Mouse (Mus musculus): ENCODE data around the gene Apeh. TPM values are rescaled to one million over a fixed set of nuclear protein-coding genes. Genes with fewer than 3 reads are reported as not detected.

Gene Apeh
- 69.6 and 83.5 TPM in 2 replicates for polyA plus RNA-seq (2012; rRNA removed)

GRCm38 (mm10) chr9:108094184-108094941 is at the start of gene Apeh:
Apeh (minus strand) TSS chr9:108094606.
- under 1% methylated on average over 52 of the region's 52 CpGs for WGBS
- no peak for TF ChIP-seq POLR2A (IDR thresholded peaks at IDR 0.05; ENCODE audit: borderline replicate concordance, insufficient read depth, low read length)
- no peak for TF ChIP-seq CTCF (IDR thresholded peaks at IDR 0.05; ENCODE audit: borderline replicate concordance, insufficient read depth, low read depth, low read length)

GRCm38 (mm10) chr9:108143470-108143869 is 49.1 kb upstream of the Apeh start:
- WGBS, result 62% methylated on average over 2 of the region's 2 CpGs
- Histone ChIP-seq H3K4me3 (replicated peaks; ENCODE audit: insufficient read depth, low read depth, low read length) (no peak overlapping the region), H3K27me3 (ENCODE audit: control insufficient read depth, insufficient read depth, low read length) (no peaks in the 10 kb centered on the region), H3K27ac (ENCODE audit: insufficient read depth, low read length) (peak overlapping the region; percentile 77), H3K4me1 (ENCODE audit: control insufficient read depth, insufficient read depth, low read length) (peaks cover 79% of the 10 kb centered on the region)
- DNase-seq, result peak; percentile 50 to 62
- no peak for TF ChIP-seq POLR2A (IDR thresholded peaks at IDR 0.05; ENCODE audit: borderline replicate concordance, insufficient read depth, low read length)
- no peak for TF ChIP-seq CTCF (IDR thresholded peaks at IDR 0.05; ENCODE audit: borderline replicate concordance, insufficient read depth, low read depth, low read length)

More at GRCm38 (mm10) chr9:108094184-108094941, at the start of gene Apeh:
- Histone ChIP-seq H3K4me1 (ENCODE audit: control insufficient read depth, insufficient read depth, low read length) (peaks cover 15% of the 10 kb centered on the region), H3K27me3 (ENCODE audit: control insufficient read depth, insufficient read depth, low read length) (no peaks in the 10 kb centered on the region), H3K4me3 (replicated peaks; ENCODE audit: insufficient read depth, low read depth, low read length) (peak within 1 kb of the TSS; percentile 61), H3K27ac (ENCODE audit: insufficient read depth, low read length) (peak within 1 kb of the TSS; percentile 68)
- DNase-seq, result peak; percentile 92 to 93

GRCm38 (mm10) chr9:108141387-108141786 is 47.0 kb upstream of the Apeh start:
- peaks cover 80% of the 10 kb centered on the region for H3K4me1 ChIP-seq (ENCODE audit: control insufficient read depth, insufficient read depth, low read length)
- H3K4me3 ChIP-seq (replicated peaks; ENCODE audit: insufficient read depth, low read depth, low read length), result no peak overlapping the region
- no peak for DNase-seq
- H3K27ac ChIP-seq (ENCODE audit: insufficient read depth, low read length), result peak overlapping the region; percentile 81
- TF ChIP-seq POLR2A (IDR thresholded peaks at IDR 0.05; ENCODE audit: borderline replicate concordance, insufficient read depth, low read length) (no peak), CTCF (IDR thresholded peaks at IDR 0.05; ENCODE audit: borderline replicate concordance, insufficient read depth, low read depth, low read length) (no peak)
- no peaks in the 10 kb centered on the region for H3K27me3 ChIP-seq (ENCODE audit: control insufficient read depth, insufficient read depth, low read length)
- 45% methylated on average over 10 of the region's 10 CpGs for WGBS

- peaks cover 77% of the 10 kb centered on the region for H3K4me1 ChIP-seq (ENCODE audit: control insufficient read depth, insufficient read depth, low read length)
- DNase-seq, result peak; percentile 72 to 78
- 29% methylated on average over 7 of the region's 7 CpGs for WGBS
- no peak overlapping the region for H3K4me3 ChIP-seq (replicated peaks; ENCODE audit: insufficient read depth, low read depth, low read length)
- TF ChIP-seq POLR2A (IDR thresholded peaks at IDR 0.05; ENCODE audit: borderline replicate concordance, insufficient read depth, low read length) (no peak), CTCF (IDR thresholded peaks at IDR 0.05; ENCODE audit: borderline replicate concordance, insufficient read depth, low read depth, low read length) (peak; percentile 67)
- H3K27ac ChIP-seq (ENCODE audit: insufficient read depth, low read length), result peak overlapping the region; percentile 90; the same call in 1 of the 2 replicates
- H3K27me3 ChIP-seq (ENCODE audit: control insufficient read depth, insufficient read depth, low read length), result no peaks in the 10 kb centered on the region
Measured at GRCm38 (mm10) chr9:108139963-108140695, 45.7 kb upstream of the Apeh start.

GRCm38 (mm10) chr9:108139169-108139962 is 45.0 kb upstream of the Apeh start:
- Histone ChIP-seq H3K4me3 (replicated peaks; ENCODE audit: insufficient read depth, low read depth, low read length) (no peak overlapping the region), H3K4me1 (ENCODE audit: control insufficient read depth, insufficient read depth, low read length) (peaks cover 70% of the 10 kb centered on the region), H3K27me3 (ENCODE audit: control insufficient read depth, insufficient read depth, low read length) (no peaks in the 10 kb centered on the region), H3K27ac (ENCODE audit: insufficient read depth, low read length) (peak overlapping the region; percentile 90)
- WGBS, result 18% methylated on average over 17 of the region's 17 CpGs
- TF ChIP-seq POLR2A (IDR thresholded peaks at IDR 0.05; ENCODE audit: borderline replicate concordance, insufficient read depth, low read length) (peak; percentile 11; the same call in 1 of the 2 replicates), CTCF (IDR thresholded peaks at IDR 0.05; ENCODE audit: borderline replicate concordance, insufficient read depth, low read depth, low read length) (no peak)
- DNase-seq, result peak; percentile 95 to 97

GRCm38 (mm10) chr9:108138118-108138517 is 43.7 kb upstream of the Apeh start:
- no peak for DNase-seq
- H3K4me3 ChIP-seq (replicated peaks; ENCODE audit: insufficient read depth, low read depth, low read length), result no peak overlapping the region
- no peak for TF ChIP-seq CTCF (IDR thresholded peaks at IDR 0.05; ENCODE audit: borderline replicate concordance, insufficient read depth, low read depth, low read length)
- TF ChIP-seq POLR2A (IDR thresholded peaks at IDR 0.05; ENCODE audit: borderline replicate concordance, insufficient read depth, low read length), result no peak
- H3K4me1 ChIP-seq (ENCODE audit: control insufficient read depth, insufficient read depth, low read length), result peaks cover 65% of the 10 kb centered on the region
- 80% methylated on average over 6 of the region's 6 CpGs for WGBS
- H3K27me3 ChIP-seq (ENCODE audit: control insufficient read depth, insufficient read depth, low read length), result no peaks in the 10 kb centered on the region
- H3K27ac ChIP-seq (ENCODE audit: insufficient read depth, low read length), result peak overlapping the region; percentile 90

- 15% methylated on average over 17 of the region's 17 CpGs for WGBS
- no peak for TF ChIP-seq CTCF (IDR thresholded peaks at IDR 0.05; ENCODE audit: borderline replicate concordance, insufficient read depth, low read depth, low read length)
- no peak for TF ChIP-seq POLR2A (IDR thresholded peaks at IDR 0.05; ENCODE audit: borderline replicate concordance, insufficient read depth, low read length)
- Histone ChIP-seq H3K4me3 (replicated peaks; ENCODE audit: insufficient read depth, low read depth, low read length) (no peak overlapping the region), H3K4me1 (ENCODE audit: control insufficient read depth, insufficient read depth, low read length) (peaks cover 67% of the 10 kb centered on the region), H3K27me3 (ENCODE audit: control insufficient read depth, insufficient read depth, low read length) (no peaks in the 10 kb centered on the region), H3K27ac (ENCODE audit: insufficient read depth, low read length) (peak overlapping the region; percentile 90)
- peak in 1 of 2 experiments; percentile 65 for DNase-seq
Measured at GRCm38 (mm10) chr9:108137523-108137922, 43.1 kb upstream of the Apeh start.
